Comparison of ENCODE assay signal across 8 mouse cellular contexts in the genomic region with DNA sequence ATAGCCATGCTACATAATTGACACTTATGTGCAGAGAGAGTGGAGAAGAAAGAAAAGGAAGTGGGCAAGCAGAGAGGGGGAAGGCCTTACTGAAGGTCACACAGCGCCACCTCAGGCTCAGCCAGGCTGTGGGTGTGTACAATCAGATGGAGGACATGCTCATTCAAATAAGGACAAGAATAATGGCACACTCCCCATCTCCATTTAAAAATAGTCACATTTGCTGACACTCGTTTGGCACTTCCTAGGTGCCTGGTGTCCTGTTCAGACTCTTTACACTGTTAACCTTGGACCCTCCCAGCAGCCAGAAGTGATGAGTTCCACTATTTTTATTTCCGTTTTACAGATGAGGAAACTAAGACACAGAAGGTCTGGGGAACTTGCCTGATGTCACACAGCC. TPM values are rescaled to one million over a fixed set of nuclear protein-coding genes. Genes with fewer than 3 reads are reported as not detected.
A peak's percentile ranks its signal among the peaks of the same experiment; 100 is the strongest.
DNase-seq lines count a peak whose midpoint lies in the region; ATAC-seq lines count a peak whose summit lies in the region.

No protein-coding gene starts in this region.

- peaks cover 53% of the 10 kb centered on the region for H3K4me1 ChIP-seq in embryonic facial prominence, embryonic 13.5 days
- peaks cover 74% of the 10 kb centered on the region for H3K4me1 ChIP-seq in liver, embryonic 15.5 days (replicated peaks)
- H3K4me1 ChIP-seq in neural tube, embryonic 12.5 days = peaks cover 45% of the 10 kb centered on the region

- 61% methylated on average over 3 of the region's 3 CpGs for WGBS in embryonic facial prominence, embryonic 13.5 days
- 24% methylated on average over 3 of the region's 3 CpGs for WGBS in liver, embryonic 15.5 days (ENCODE audit: insufficient replicate concordance)
- WGBS in neural tube, embryonic 12.5 days = 61% methylated on average over 3 of the region's 3 CpGs

- H3K9ac ChIP-seq in embryonic facial prominence, embryonic 13.5 days = peak overlapping the region; percentile 91
- H3K9ac ChIP-seq in liver, embryonic 15.5 days = 0 out of 2 replicates have a peak overlapping the region, but pooled peaks have one; percentile 40
- peak overlapping the region; percentile 89 for H3K9ac ChIP-seq in neural tube, embryonic 12.5 days

- H3K27me3 ChIP-seq in embryonic facial prominence, embryonic 13.5 days = no peaks in the 10 kb centered on the region
- no peaks in the 10 kb centered on the region for H3K27me3 ChIP-seq in liver, embryonic 15.5 days
- H3K27me3 ChIP-seq in neural tube, embryonic 12.5 days (replicated peaks) = no peaks in the 10 kb centered on the region

- peak overlapping the region; percentile 89 for H3K27ac ChIP-seq in embryonic facial prominence, embryonic 13.5 days
- H3K27ac ChIP-seq in liver, embryonic 15.5 days (replicated peaks) = peak overlapping the region; percentile 90
- peak overlapping the region; percentile 88 for H3K27ac ChIP-seq in neural tube, embryonic 12.5 days

- peak; percentile 56 for DNase-seq in layer of hippocampus, adult 11-12 months (ENCODE audit: low spot score)
- DNase-seq in layer of hippocampus, postnatal 36 days = no peak
- peak; percentile 25 for DNase-seq in heart, postnatal 4 days
- no peak for DNase-seq in adipocyte (ENCODE audit: low spot score)
- no peak for DNase-seq in left cerebral cortex, adult 18-20 months (ENCODE audit: low spot score in 2 of 2)

- H3K4me2 ChIP-seq in embryonic facial prominence, embryonic 13.5 days = peak overlapping the region; percentile 96
- peak overlapping the region; percentile 99 for H3K4me2 ChIP-seq in liver, embryonic 15.5 days
- H3K4me2 ChIP-seq in neural tube, embryonic 12.5 days (replicated peaks) = peak overlapping the region; percentile 81

- no peak for ATAC-seq in embryonic facial prominence, embryonic 13.5 days (ENCODE audit: insufficient number of reproducible peaks, insufficient read depth, low FRiP score, low TSS enrichment, low read depth)
- no peak; the same call in 1 of the 2 replicates for ATAC-seq in liver, embryonic 15.5 days (ENCODE audit: insufficient read depth)
- ATAC-seq in neural tube, embryonic 12.5 days (ENCODE audit: low FRiP score, low read depth) = peak; percentile 0; the same call in 1 of the 2 replicates

- peak overlapping the region; percentile 94; the same call in 1 of the 2 replicates for H3K4me3 ChIP-seq in embryonic facial prominence, embryonic 13.5 days
- H3K4me3 ChIP-seq in liver, embryonic 15.5 days (replicated peaks) = peak overlapping the region; percentile 83
- no peak overlapping the region for H3K4me3 ChIP-seq in neural tube, embryonic 12.5 days

- H3K9me3 ChIP-seq in embryonic facial prominence, embryonic 13.5 days = no peaks in the 10 kb centered on the region
- no peaks in the 10 kb centered on the region for H3K9me3 ChIP-seq in liver, embryonic 15.5 days (replicated peaks)
- no peaks in the 10 kb centered on the region for H3K9me3 ChIP-seq in neural tube, embryonic 12.5 days

- H3K36me3 ChIP-seq in embryonic facial prominence, embryonic 13.5 days = no peaks in the 10 kb centered on the region
- H3K36me3 ChIP-seq in liver, embryonic 15.5 days (replicated peaks) = no peaks in the 10 kb centered on the region
- H3K36me3 ChIP-seq in neural tube, embryonic 12.5 days = no peaks in the 10 kb centered on the region

RNA-seq across cellular contexts. Expression of a gene that starts 0.7 kb away (rescaled TPM):
- total RNA-seq in layer of hippocampus, postnatal 36 days (2021) = 100 to 1,000 TPM; 116 to 118 TPM
- 71.4 and 72.2 TPM in 2 replicates for polyA plus RNA-seq in embryonic facial prominence, embryonic 13.5 days (2015; fragmentation: Nextera tagmentation; extraction: Ambion mirVana)
- total RNA-seq in heart, postnatal 4 days (2021) = 100 to 1,000 TPM; 142 to 158 TPM
- polyA plus RNA-seq in liver, embryonic 15.5 days (2015; fragmentation: Nextera tagmentation; extraction: Ambion mirVana) = 19.5 and 20.1 TPM in 2 replicates
- polyA plus RNA-seq in neural tube, embryonic 12.5 days (2016; fragmentation: Nextera tagmentation; extraction: Ambion mirVana) = 60.8 and 72.4 TPM in 2 replicates
- 100 to 1,000 TPM; 134 to 137 TPM for total RNA-seq in left cerebral cortex, adult 18-20 months (2021)

Comparison
In these comparisons a context has a peak if more than half of its experiments do, and no peak if none do; other contexts are left out.
1. DNase-seq: peak in layer of hippocampus, adult 11-12 months (single experiment) and heart, postnatal 4 days (single experiment); none in layer of hippocampus, postnatal 36 days (0 of 2), adipocyte (single experiment) and left cerebral cortex, adult 18-20 months (0 of 2).
2. H3K9ac ChIP-seq: peak in every context shown above with its lines; median percentile 91 in embryonic facial prominence, embryonic 13.5 days; 89 in neural tube, embryonic 12.5 days; 40 in liver, embryonic 15.5 days.
3. Peak in every context shown above with its lines, with median percentiles within 50 percentile points of each other: H3K27ac ChIP-seq and H3K4me2 ChIP-seq.